Mouse (Mus musculus) intestine, embryonic 16.5 days (tissue): Measurements from ENCODE around the gene Prkca. TPM values are rescaled to one million over a fixed set of nuclear protein-coding genes. Genes with fewer than 3 reads are reported as not detected.

ENCODE experiments used
- ATAC-seq: fragments of 200-750 bp; cut with Nextera tagmentation; 2 replicates; pipeline ENCODE4 v1.8.0; 2017; ENCODE audit warnings: moderate TSS enrichment, moderate library complexity
- H3K27ac ChIP-seq: fragments of 300-500 bp; sonication (generic); 2 replicates; pipeline ENCODE4 v1.5.1; 2014; ENCODE audit warnings: mild to moderate bottlenecking, low read length
- H3K27me3 ChIP-seq: fragments of 300-500 bp; sonication (generic); replicated peaks from 2 replicates; pipeline ENCODE4 v1.6.1; 2014; ENCODE audit warnings: low read length, control low read depth, mixed read lengths; ENCODE audit not compliant: control insufficient read depth, insufficient read depth
- H3K36me3 ChIP-seq: fragments of 300-500 bp; sonication (generic); 2 replicates; pipeline ENCODE4 v1.6.1; 2014; ENCODE audit warnings: low read length, control low read depth; ENCODE audit not compliant: control insufficient read depth, insufficient read depth
- H3K4me1 ChIP-seq: fragments of 300-500 bp; sonication (generic); 2 replicates; pipeline ENCODE4 v1.6.1; 2014; ENCODE audit warnings: low read length, control low read depth, mixed read lengths; ENCODE audit not compliant: control insufficient read depth, insufficient read depth
- H3K4me2 ChIP-seq: fragments of 300-500 bp; sonication (generic); 2 replicates; pipeline ENCODE4 v1.6.1; 2014; ENCODE audit warnings: low read depth, low read length, control low read depth
- H3K4me3 ChIP-seq: fragments of 300-500 bp; sonication (generic); 2 replicates; pipeline ENCODE4 v1.5.1; 2014; ENCODE audit warnings: mild to moderate bottlenecking, low read length
- H3K9ac ChIP-seq: fragments of 300-500 bp; sonication (generic); 2 replicates; pipeline ENCODE4 v1.6.1; 2014; ENCODE audit warnings: low read depth, low read length
- H3K9me3 ChIP-seq: fragments of 300-500 bp; sonication (generic); 2 replicates; pipeline ENCODE4 v1.6.1; 2016; ENCODE audit warnings: low read length, control low read depth; ENCODE audit not compliant: control insufficient read depth
- WGBS: fragments of 180-500 bp; shearing (Covaris S2); extraction: QIAGEN DNeasy Blood & Tissue Kit; methylation state at CpG from one replicate; pipeline ENCODE4 v1.1.7; 2014; 5-methylcytosine and 5-hydroxymethylcytosine counted together
- polyA plus RNA-seq: library from polyadenylated mRNA; unstranded; fragments of >200 nt; fragmentation: Nextera tagmentation; extraction: Ambion mirVana; gene quantifications from 2 replicates; pipeline ENCODE4 v1.2.1, GENCODE M21; 2015

Gene Prkca
- polyA plus RNA-seq, 1 experiment from 2014 or later: 20.3 TPM

GRCm38 (mm10) chr11:108178802-108179201 is 164.9 kb downstream of the Prkca start:
- no peak for ATAC-seq
- Histone ChIP-seq H3K4me1 (no peaks in the 10 kb centered on the region; the same call in 1 of the 2 replicates), H3K36me3 (no peaks in the 10 kb centered on the region), H3K27ac (no peak overlapping the region), H3K4me2 (no peak overlapping the region), H3K4me3 (no peak overlapping the region), H3K27me3 (no peaks in the 10 kb centered on the region), H3K9me3 (no peaks in the 10 kb centered on the region), H3K9ac (no peak overlapping the region)
- 80% methylated on average over 5 of the region's 5 CpGs for WGBS

GRCm38 (mm10) chr11:108178258-108178657 is 165.5 kb downstream of the Prkca start:
- no peak overlapping the region for H3K9ac ChIP-seq
- H3K27ac ChIP-seq: no peak overlapping the region
- no peak for ATAC-seq
- no peaks in the 10 kb centered on the region for H3K9me3 ChIP-seq
- no peak overlapping the region for H3K4me2 ChIP-seq
- H3K4me3 ChIP-seq: no peak overlapping the region
- WGBS: 94% methylated on average over 3 of the region's 3 CpGs
- no peaks in the 10 kb centered on the region; the same call in 1 of the 2 replicates for H3K4me1 ChIP-seq
- H3K27me3 ChIP-seq: no peaks in the 10 kb centered on the region
- H3K36me3 ChIP-seq: no peaks in the 10 kb centered on the region

- Histone ChIP-seq H3K4me1 (no peaks in the 10 kb centered on the region; the same call in 1 of the 2 replicates), H3K9me3 (no peaks in the 10 kb centered on the region), H3K4me3 (no peak overlapping the region), H3K27ac (no peak overlapping the region), H3K4me2 (no peak overlapping the region), H3K9ac (no peak overlapping the region), H3K27me3 (no peaks in the 10 kb centered on the region), H3K36me3 (no peaks in the 10 kb centered on the region)
- WGBS: 65% methylated on average over 5 of the region's 5 CpGs
- ATAC-seq: no peak
These were observed 167.0 kb downstream of the Prkca start for GRCm38 (mm10) chr11:108176715-108177114.

DNA sequence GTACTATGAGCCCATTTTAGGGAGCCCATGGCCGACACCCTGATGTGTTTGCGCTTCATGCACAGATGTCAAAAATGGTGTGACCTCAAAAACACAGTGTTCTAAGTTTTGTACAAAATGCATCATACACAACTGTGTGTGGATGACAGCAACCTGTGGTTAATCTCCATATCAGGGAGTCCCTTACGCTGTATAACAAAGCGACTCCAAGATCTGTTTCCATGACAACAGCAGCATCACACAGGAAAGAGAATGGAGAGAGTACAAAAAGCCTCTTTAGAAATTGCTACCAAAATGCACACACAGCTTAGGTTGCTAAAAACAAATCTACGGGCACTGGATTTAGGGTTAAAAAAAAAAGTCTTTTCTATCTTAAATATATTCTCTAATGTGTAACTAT is 171.8 kb downstream of the Prkca start:
- H3K4me1 ChIP-seq: no peaks in the 10 kb centered on the region
- H3K27ac ChIP-seq: no peak overlapping the region
- no peak for ATAC-seq
- H3K9me3 ChIP-seq: peaks cover 4% of the 10 kb centered on the region; the same call in 1 of the 2 replicates
- H3K27me3 ChIP-seq: no peaks in the 10 kb centered on the region
- WGBS: 87% methylated on average over 5 of the region's 5 CpGs
- H3K36me3 ChIP-seq: no peaks in the 10 kb centered on the region
- H3K4me2 ChIP-seq: no peak overlapping the region
- no peak overlapping the region for H3K4me3 ChIP-seq
- no peak overlapping the region for H3K9ac ChIP-seq

DNA sequence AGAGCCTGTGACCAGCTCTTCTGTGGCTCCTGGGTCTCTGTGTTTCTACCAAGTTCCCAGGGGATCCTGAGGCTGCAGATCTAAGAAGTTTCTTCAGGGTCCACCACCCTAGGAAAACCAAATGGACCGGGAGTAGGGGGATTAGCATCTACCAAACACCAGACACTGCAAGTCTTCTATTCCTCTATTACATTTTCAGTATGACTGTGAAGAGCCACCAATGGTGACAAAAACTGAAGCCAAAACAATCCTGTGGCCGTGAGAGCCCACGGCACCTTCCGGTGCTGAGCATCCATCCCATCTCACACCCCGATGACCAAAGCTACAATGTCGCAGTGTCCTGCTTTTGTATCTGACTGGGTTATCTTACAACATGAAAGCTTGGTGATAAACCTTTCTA is 172.5 kb downstream of the Prkca start:
- H3K4me3 ChIP-seq: no peak overlapping the region
- 95% methylated on average over 6 of the region's 6 CpGs for WGBS

DNA sequence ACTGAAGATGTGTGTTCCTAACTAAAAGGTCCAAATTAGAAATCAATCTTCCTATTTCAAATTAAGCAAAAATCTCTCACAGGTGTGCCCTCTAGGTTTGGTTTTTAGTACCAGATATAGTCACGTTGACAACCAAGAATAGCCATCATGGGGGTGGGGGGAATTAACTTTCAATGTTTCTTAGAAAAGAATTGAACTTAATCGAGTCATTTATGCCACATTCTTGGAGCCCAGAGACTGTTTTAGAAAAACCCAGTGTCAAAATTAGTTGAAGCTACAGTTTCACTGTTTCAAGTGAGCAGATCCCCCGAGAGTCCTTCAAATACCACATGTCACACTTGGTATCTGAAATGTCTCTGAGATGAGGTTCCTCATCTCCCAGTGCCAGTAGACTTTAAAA is 173.6 kb downstream of the Prkca start:
- H3K4me2 ChIP-seq: no peak overlapping the region
- no peak overlapping the region for H3K27ac ChIP-seq
- no peak overlapping the region for H3K4me3 ChIP-seq
- peaks cover 4% of the 10 kb centered on the region; the same call in 1 of the 2 replicates for H3K9me3 ChIP-seq
- WGBS: 83% methylated on average over 3 of the region's 3 CpGs
- 0 out of 2 replicates have a peak, but pooled peaks cover 5% of the 10 kb centered on the region for H3K4me1 ChIP-seq
- no peaks in the 10 kb centered on the region for H3K36me3 ChIP-seq
- ATAC-seq: no peak
- no peaks in the 10 kb centered on the region for H3K27me3 ChIP-seq
- no peak overlapping the region for H3K9ac ChIP-seq

More for the DNA sequence above, 172.5 kb downstream of the Prkca start:
- H3K36me3 ChIP-seq: no peaks in the 10 kb centered on the region
- H3K4me2 ChIP-seq: no peak overlapping the region
- H3K4me1 ChIP-seq: no peaks in the 10 kb centered on the region
- H3K27me3 ChIP-seq: no peaks in the 10 kb centered on the region
- H3K9ac ChIP-seq: no peak overlapping the region
- peaks cover 4% of the 10 kb centered on the region; the same call in 1 of the 2 replicates for H3K9me3 ChIP-seq
- no peak overlapping the region for H3K27ac ChIP-seq
- ATAC-seq: no peak

- Histone ChIP-seq H3K9ac (no peak overlapping the region), H3K27ac (no peak overlapping the region), H3K27me3 (no peaks in the 10 kb centered on the region), H3K4me1 (0 out of 2 replicates have a peak, but pooled peaks cover 5% of the 10 kb centered on the region), H3K4me2 (no peak overlapping the region), H3K9me3 (peaks cover 4% of the 10 kb centered on the region; the same call in 1 of the 2 replicates), H3K4me3 (no peak overlapping the region), H3K36me3 (no peaks in the 10 kb centered on the region)
- ATAC-seq: 0 out of 2 replicates have a peak, but pooled peaks have one; percentile 48
- WGBS: 56% methylated on average over 9 of the region's 9 CpGs
These were observed 178.0 kb downstream of the Prkca start for GRCm38 (mm10) chr11:108165725-108166124.

DNA sequence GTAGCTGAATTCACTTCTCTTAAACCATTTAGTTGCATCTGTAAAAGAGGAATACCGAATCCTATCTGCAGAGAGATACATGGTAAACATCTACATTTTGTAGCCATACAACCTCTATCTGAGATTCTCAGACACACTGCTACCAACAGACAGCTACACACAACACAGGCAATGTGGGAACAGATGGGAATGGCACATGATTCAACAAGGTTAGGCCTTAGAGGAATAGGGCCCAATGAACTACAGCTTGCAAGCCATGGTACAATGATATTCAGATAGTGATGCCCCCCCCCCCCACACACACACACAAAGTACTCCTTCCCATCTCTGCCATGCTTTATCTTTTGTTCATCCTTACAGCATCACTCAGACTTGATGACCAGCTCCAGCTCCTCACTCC is 181.1 kb downstream of the Prkca start:
- H3K4me3 ChIP-seq: no peak overlapping the region
- H3K27ac ChIP-seq: no peak overlapping the region
- peaks cover 5% of the 10 kb centered on the region; the same call in 1 of the 2 replicates for H3K9me3 ChIP-seq
- no peaks in the 10 kb centered on the region for H3K27me3 ChIP-seq
- H3K4me2 ChIP-seq: no peak overlapping the region
- no peak for ATAC-seq
- H3K36me3 ChIP-seq: peaks cover 4% of the 10 kb centered on the region; the same call in 1 of the 2 replicates
- no peak overlapping the region for H3K9ac ChIP-seq
- 0 out of 2 replicates have a peak, but pooled peaks cover 5% of the 10 kb centered on the region for H3K4me1 ChIP-seq
- WGBS: 94% methylated on average over 1 of the region's 1 CpGs

DNA sequence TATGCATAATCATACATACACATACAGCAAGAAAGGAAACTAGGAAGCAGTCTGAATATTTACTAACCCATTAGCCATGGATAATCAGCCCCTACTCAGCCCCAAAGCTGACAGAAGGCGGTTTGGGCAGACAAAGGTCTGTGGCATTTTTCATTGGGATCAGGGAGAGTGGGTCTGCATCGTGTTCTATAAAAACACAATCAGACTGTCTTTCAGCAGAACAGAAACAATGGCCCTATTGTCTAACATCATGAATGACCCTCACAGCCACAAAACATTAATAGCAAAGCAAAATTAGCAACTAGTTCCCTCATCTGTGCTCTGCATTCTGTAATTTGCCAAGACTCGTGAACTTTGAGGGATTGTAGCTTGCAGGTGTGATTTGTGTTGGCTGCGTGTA is 181.6 kb downstream of the Prkca start:
- Histone ChIP-seq H3K27me3 (no peaks in the 10 kb centered on the region), H3K4me2 (no peak overlapping the region), H3K9ac (no peak overlapping the region), H3K9me3 (peaks cover 5% of the 10 kb centered on the region; the same call in 1 of the 2 replicates), H3K27ac (no peak overlapping the region), H3K4me3 (no peak overlapping the region), H3K36me3 (peaks cover 4% of the 10 kb centered on the region; the same call in 1 of the 2 replicates), H3K4me1 (0 out of 2 replicates have a peak, but pooled peaks cover 5% of the 10 kb centered on the region)
- no peak for ATAC-seq
- 62% methylated on average over 4 of the region's 4 CpGs for WGBS

- Histone ChIP-seq H3K27me3 (no peaks in the 10 kb centered on the region), H3K4me2 (no peak overlapping the region), H3K4me1 (no peaks in the 10 kb centered on the region), H3K9me3 (peaks cover 5% of the 10 kb centered on the region; the same call in 1 of the 2 replicates), H3K4me3 (no peak overlapping the region), H3K27ac (no peak overlapping the region), H3K9ac (no peak overlapping the region), H3K36me3 (peaks cover 4% of the 10 kb centered on the region; the same call in 1 of the 2 replicates)
- ATAC-seq: no peak
- WGBS: 86% methylated on average over 7 of the region's 7 CpGs
These were observed 183.7 kb downstream of the Prkca start for GRCm38 (mm10) chr11:108160056-108160455.
